Mouse (Mus musculus) kidney, adult 2 months (tissue): ENCODE results near the gene Ror2.

ENCODE experiments used
- CTCF ChIP-seq: fragments of 200-500 bp; conservative IDR thresholded peaks from 2 replicates; pipeline ENCODE4 v1.5.1; 2011; ENCODE audit warnings: low read depth, mild to moderate bottlenecking, control low read depth, low read length, moderate library complexity, mixed read lengths; ENCODE audit not compliant: insufficient read depth, insufficient read length
- POLR2A ChIP-seq: fragments of 200-500 bp; IDR thresholded peaks from one replicate; pipeline ENCODE4 v1.6.1; 2011; ENCODE audit warnings: low read depth, low read length, control low read depth

GRCm38 (mm10) chr13:53284740-53285191 is 1.2 kb downstream of the Ror2 start:
- TF ChIP-seq CTCF = no peak
- no peak for TF ChIP-seq POLR2A
